Mouse (Mus musculus) heart, embryonic 12.5 days (tissue): ENCODE measurements around the gene Yeats2. TPM values are rescaled to one million over a fixed set of nuclear protein-coding genes. Genes with fewer than 3 reads are reported as not detected.

Source experiments
- ATAC-seq: fragments of 200-750 bp; cut with Nextera tagmentation; 2 replicates; pipeline ENCODE4 v1.8.0; 2017; ENCODE audit warnings: moderate TSS enrichment, moderate library complexity; ENCODE audit not compliant: insufficient number of reproducible peaks, low FRiP score
- H3K27ac ChIP-seq: fragments of 300-500 bp; sonication (generic); 2 replicates; pipeline ENCODE4 v1.5.1; 2016; ENCODE audit warnings: mild to moderate bottlenecking, moderate library complexity; ENCODE audit not compliant: poor library complexity, severe bottlenecking
- H3K27me3 ChIP-seq: fragments of 300-500 bp; sonication (generic); replicated peaks from 2 replicates; pipeline ENCODE4 v1.6.1; 2016; ENCODE audit warnings: mild to moderate bottlenecking, moderate library complexity
- H3K36me3 ChIP-seq: fragments of 300-500 bp; sonication (generic); 2 replicates; pipeline ENCODE4 v1.6.1; 2016; ENCODE audit warnings: mild to moderate bottlenecking, moderate library complexity
- H3K4me1 ChIP-seq: fragments of 300-500 bp; sonication (generic); replicated peaks from 2 replicates; pipeline ENCODE4 v1.6.1; 2016; ENCODE audit warnings: mild to moderate bottlenecking
- H3K4me2 ChIP-seq: fragments of 300-500 bp; sonication (generic); 2 replicates; pipeline ENCODE4 v1.6.1; 2016; ENCODE audit warnings: mild to moderate bottlenecking, moderate library complexity
- H3K4me3 ChIP-seq: fragments of 300-500 bp; sonication (generic); 2 replicates; pipeline ENCODE4 v1.5.1; 2016; ENCODE audit warnings: mild to moderate bottlenecking
- H3K9ac ChIP-seq: fragments of 300-500 bp; sonication (generic); 2 replicates; pipeline ENCODE4 v1.6.1; 2016; ENCODE audit warnings: mild to moderate bottlenecking, moderate library complexity
- H3K9me3 ChIP-seq: fragments of 300-500 bp; sonication (generic); replicated peaks from 2 replicates; pipeline ENCODE4 v1.6.1; 2016; ENCODE audit warnings: mild to moderate bottlenecking, moderate library complexity
- WGBS: fragments of 180-500 bp; shearing (Covaris S2); methylation state at CpG from one replicate; pipeline ENCODE4 v1.1.7; 2016; 5-methylcytosine and 5-hydroxymethylcytosine counted together
- polyA plus RNA-seq: library from polyadenylated mRNA; unstranded; fragments of >200 nt; fragmentation: Nextera tagmentation; extraction: Ambion mirVana; gene quantifications from 2 replicates; pipeline ENCODE4 v1.2.1, GENCODE M21; 2016

Gene Yeats2
- polyA plus RNA-seq, 1 experiment from 2014 or later: 33.5 TPM

GRCm38 (mm10) chr16:20238646-20239045 is 97.8 kb downstream of the Yeats2 start:
- no peak for ATAC-seq
- Histone ChIP-seq H3K9me3 (no peaks in the 10 kb centered on the region), H3K27ac (no peak overlapping the region), H3K27me3 (no peaks in the 10 kb centered on the region), H3K4me1 (no peaks in the 10 kb centered on the region; the same call in 1 of the 2 replicates), H3K4me3 (no peak overlapping the region), H3K9ac (no peak overlapping the region), H3K4me2 (no peak overlapping the region), H3K36me3 (peaks cover 12% of the 10 kb centered on the region; the same call in 1 of the 2 replicates)
- 83% methylated on average over 4 of the region's 4 CpGs for whole genome bisulfite sequencing

GRCm38 (mm10) chr16:20240468-20241414 is 99.9 kb downstream of the Yeats2 start, which contains the start of gene Map6d1:
TSS of gene Map6d1 (minus strand) at chr16:20241358.
- under 1% methylated on average over 89 of the region's 90 CpGs for WGBS
- ATAC-seq: peak; percentile 80
- Histone ChIP-seq H3K9me3 (no peaks in the 10 kb centered on the region), H3K27me3 (no peaks in the 10 kb centered on the region), H3K36me3 (no peaks in the 10 kb centered on the region; the same call in 1 of the 2 replicates), H3K4me2 (peak within 1 kb of the TSS; percentile 93), H3K4me3 (peak within 1 kb of the TSS; percentile 85), H3K9ac (peak within 1 kb of the TSS; percentile 77), H3K4me1 (no peaks in the 10 kb centered on the region; the same call in 1 of the 2 replicates), H3K27ac (no peak within 1 kb of the TSS)

GRCm38 (mm10) chr16:20247103-20247502 is 106.2 kb downstream of the Yeats2 start:
- no peak overlapping the region for H3K9ac ChIP-seq
- no peak overlapping the region for H3K4me3 ChIP-seq
- H3K4me2 ChIP-seq: no peak overlapping the region
- no peaks in the 10 kb centered on the region for H3K27me3 ChIP-seq
- H3K4me1 ChIP-seq: no peaks in the 10 kb centered on the region
- H3K27ac ChIP-seq: no peak overlapping the region
- ATAC-seq: no peak
- no peaks in the 10 kb centered on the region for H3K36me3 ChIP-seq
- H3K9me3 ChIP-seq: no peaks in the 10 kb centered on the region

- H3K9me3 ChIP-seq: no peaks in the 10 kb centered on the region
- no peak for ATAC-seq
- H3K4me2 ChIP-seq: no peak overlapping the region
- no peak overlapping the region for H3K27ac ChIP-seq
- H3K4me3 ChIP-seq: no peak overlapping the region
- H3K27me3 ChIP-seq: no peaks in the 10 kb centered on the region; the same call in 1 of the 2 replicates
- WGBS: 74% methylated on average over 9 of the region's 9 CpGs
- H3K4me1 ChIP-seq: no peaks in the 10 kb centered on the region
- H3K36me3 ChIP-seq: no peaks in the 10 kb centered on the region
- no peak overlapping the region for H3K9ac ChIP-seq
Measured at GRCm38 (mm10) chr16:20248442-20249174, 107.7 kb downstream of the Yeats2 start.

GRCm38 (mm10) chr16:20257926-20258325 is 117.1 kb downstream of the Yeats2 start:
- H3K4me2 ChIP-seq: no peak overlapping the region
- no peak overlapping the region for H3K4me3 ChIP-seq
- no peaks in the 10 kb centered on the region for H3K9me3 ChIP-seq
- no peaks in the 10 kb centered on the region for H3K36me3 ChIP-seq
- no peaks in the 10 kb centered on the region for H3K4me1 ChIP-seq
- no peak overlapping the region for H3K27ac ChIP-seq
- ATAC-seq: no peak
- no peak overlapping the region for H3K9ac ChIP-seq
- 82% methylated on average over 5 of the region's 5 CpGs for WGBS
- H3K27me3 ChIP-seq: peaks cover 4% of the 10 kb centered on the region; the same call in 1 of the 2 replicates

- Histone ChIP-seq H3K4me3 (no peak overlapping the region), H3K36me3 (no peaks in the 10 kb centered on the region), H3K27me3 (peaks cover 6% of the 10 kb centered on the region; the same call in 1 of the 2 replicates), H3K4me1 (0 out of 2 replicates have a peak, but pooled peaks cover 4% of the 10 kb centered on the region), H3K27ac (no peak overlapping the region), H3K4me2 (no peak overlapping the region), H3K9me3 (no peaks in the 10 kb centered on the region), H3K9ac (no peak overlapping the region)
- WGBS: 55% methylated on average over 7 of the region's 7 CpGs
- ATAC-seq: no peak
Measured at GRCm38 (mm10) chr16:20265089-20265488, 124.2 kb downstream of the Yeats2 start.

GRCm38 (mm10) chr16:20271339-20271738 is 130.5 kb downstream of the Yeats2 start:
- Histone ChIP-seq H3K36me3 (no peaks in the 10 kb centered on the region), H3K9me3 (no peaks in the 10 kb centered on the region), H3K4me2 (no peak overlapping the region), H3K4me3 (no peak overlapping the region), H3K9ac (no peak overlapping the region), H3K27ac (no peak overlapping the region), H3K27me3 (peaks cover 3% of the 10 kb centered on the region; the same call in 1 of the 2 replicates), H3K4me1 (peaks cover 18% of the 10 kb centered on the region)
- ATAC-seq: no peak
- 88% methylated on average over 4 of the region's 4 CpGs for WGBS

GRCm38 (mm10) chr16:20272994-20273393 is 132.1 kb downstream of the Yeats2 start:
- Histone ChIP-seq H3K27ac (no peak overlapping the region), H3K36me3 (peaks cover 5% of the 10 kb centered on the region), H3K9ac (no peak overlapping the region), H3K27me3 (peaks cover 3% of the 10 kb centered on the region; the same call in 1 of the 2 replicates), H3K4me3 (no peak overlapping the region), H3K9me3 (no peaks in the 10 kb centered on the region), H3K4me2 (no peak overlapping the region), H3K4me1 (peaks cover 18% of the 10 kb centered on the region)
- ATAC-seq: no peak
- WGBS: 6% methylated on average over 3 of the region's 3 CpGs

GRCm38 (mm10) chr16:20279395-20279794 is 138.5 kb downstream of the Yeats2 start:
- Histone ChIP-seq H3K4me2 (no peak overlapping the region), H3K9me3 (no peaks in the 10 kb centered on the region), H3K27ac (no peak overlapping the region; the same call in 1 of the 2 replicates), H3K4me3 (no peak overlapping the region), H3K9ac (no peak overlapping the region), H3K27me3 (no peaks in the 10 kb centered on the region), H3K4me1 (peaks cover 3% of the 10 kb centered on the region; the same call in 1 of the 2 replicates), H3K36me3 (peaks cover 62% of the 10 kb centered on the region)
- WGBS: 77% methylated on average over 5 of the region's 5 CpGs
- no peak for ATAC-seq

- no peaks in the 10 kb centered on the region for H3K27me3 ChIP-seq
- H3K36me3 ChIP-seq: peaks cover 69% of the 10 kb centered on the region
- no peak overlapping the region for H3K27ac ChIP-seq
- no peak overlapping the region for H3K4me3 ChIP-seq
- no peak for ATAC-seq
- no peak overlapping the region for H3K4me2 ChIP-seq
- H3K4me1 ChIP-seq: peaks cover 3% of the 10 kb centered on the region; the same call in 1 of the 2 replicates
- no peaks in the 10 kb centered on the region for H3K9me3 ChIP-seq
- H3K9ac ChIP-seq: no peak overlapping the region
- 72% methylated on average over 4 of the region's 4 CpGs for WGBS
Measured at GRCm38 (mm10) chr16:20280238-20280637, 139.4 kb downstream of the Yeats2 start.
